Mouse (Mus musculus) heart, postnatal 0 days (tissue): ENCODE measurements around the gene Ahnak. TPM values are rescaled to one million over a fixed set of nuclear protein-coding genes. Genes with fewer than 3 reads are reported as not detected.
"Not testable (repeated sequence)": the region's sequence is repeated elsewhere in the genome, so short reads cannot be mapped to it uniquely, and the experiment has no call there.

ENCODE experiments used
- ATAC-seq: fragments of 200-750 bp; cut with Nextera tagmentation; 2 replicates; pipeline ENCODE4 v1.8.0; 2017; ENCODE audit warnings: low read depth, moderate number of reproducible peaks, moderate library complexity; ENCODE audit not compliant: insufficient read depth
- DNase-seq: peaks from one replicate; pipeline ENCODE4 v3.0.0-alpha.2; 2016; ENCODE audit warnings: low spot score
- H3K27ac ChIP-seq: fragments of 300-500 bp; sonication (generic); 2 replicates; pipeline ENCODE4 v1.5.1; 2014; ENCODE audit warnings: low read depth, mild to moderate bottlenecking
- H3K27me3 ChIP-seq: fragments of 300-500 bp; sonication (generic); 2 replicates; pipeline ENCODE4 v1.6.1; 2014; ENCODE audit warnings: low read length, mixed read lengths; ENCODE audit not compliant: control insufficient read depth, insufficient read depth
- H3K36me3 ChIP-seq: fragments of 300-500 bp; sonication (generic); replicated peaks from 2 replicates; pipeline ENCODE4 v1.6.1; 2014; ENCODE audit warnings: low read length, mixed read lengths; ENCODE audit not compliant: control insufficient read depth, insufficient read depth
- H3K4me1 ChIP-seq: fragments of 300-500 bp; sonication (generic); 2 replicates; pipeline ENCODE4 v1.6.1; 2014; ENCODE audit warnings: antibody characterized with exemption; ENCODE audit not compliant: control insufficient read depth, insufficient read depth
- H3K4me2 ChIP-seq: fragments of 300-500 bp; sonication (generic); 2 replicates; pipeline ENCODE4 v1.6.1; 2014; ENCODE audit warnings: low read depth, mild to moderate bottlenecking, low read length, moderate library complexity
- H3K4me3 ChIP-seq: fragments of 300-500 bp; sonication (generic); 2 replicates; pipeline ENCODE4 v1.5.1; 2014; ENCODE audit warnings: low read depth, low read length
- H3K9ac ChIP-seq: fragments of 300-500 bp; sonication (generic); replicated peaks from 2 replicates; pipeline ENCODE4 v1.6.1; 2014; ENCODE audit warnings: low read depth, low read length, mixed read lengths
- H3K9me3 ChIP-seq: fragments of 300-500 bp; sonication (generic); replicated peaks from 2 replicates; pipeline ENCODE4 v1.6.1; 2016; ENCODE audit warnings: low read length; ENCODE audit not compliant: control insufficient read depth
- CTCF ChIP-seq: IDR thresholded peaks from 2 replicates; pipeline ENCODE4 v1.5.1; 2016; ENCODE audit warnings: antibody characterized with exemption, control low read depth, low read depth
- EP300 ChIP-seq: IDR thresholded peaks from 2 replicates; pipeline ENCODE4 v1.6.1; 2016; ENCODE audit warnings: antibody characterized with exemption, low read depth
- WGBS: fragments of 180-500 bp; shearing (Covaris S2); extraction: QIAGEN DNeasy Blood & Tissue Kit; methylation state at CpG from one replicate; pipeline ENCODE4 v1.1.7; 2014; 5-methylcytosine and 5-hydroxymethylcytosine counted together
- polyA plus RNA-seq: library from polyadenylated mRNA; unstranded; fragments of >200 nt; fragmentation: Nextera tagmentation; extraction: Ambion mirVana; gene quantifications from 2 replicates; pipeline ENCODE4 v1.2.1, GENCODE M21; 2015
- total RNA-seq: library from RNA; depleted of rRNA; stranded (reverse); fragments of >200 nt; gene quantifications from 2 replicates; pipeline ENCODE4 v1.2.3, GENCODE M21; 2014; ENCODE audit warnings: low replicate concordance

The Ahnak gene
- total and polyA plus RNA-seq, 2 experiments from 2014 or later, result 56.8 to 122 TPM

GRCm38 (mm10) chr19:9044291-9044690 lies 55.2 kb downstream of the Ahnak start:
- no peak for ATAC-seq
- DNase-seq, result no peak
- Histone ChIP-seq H3K27me3 (no peaks in the 10 kb centered on the region), H3K4me3 (no peak overlapping the region), H3K4me1 (peaks cover 14% of the 10 kb centered on the region), H3K4me2 (no peak overlapping the region), H3K27ac (no peak overlapping the region), H3K9ac (no peak overlapping the region), H3K36me3 (no peaks in the 10 kb centered on the region), H3K9me3 (no peaks in the 10 kb centered on the region)
- WGBS, result 42% methylated on average over 4 of the region's 4 CpGs
- TF ChIP-seq EP300 (no peak), CTCF (no peak)

- peak overlapping the region; percentile 40; the same call in 1 of the 2 replicates for H3K9ac ChIP-seq
- no peak overlapping the region for H3K4me3 ChIP-seq
- H3K9me3 ChIP-seq, result no peaks in the 10 kb centered on the region
- H3K4me2 ChIP-seq, result no peak overlapping the region
- no peaks in the 10 kb centered on the region for H3K27me3 ChIP-seq
- TF ChIP-seq EP300, result no peak
- no peak for TF ChIP-seq CTCF
- 55% methylated on average over 7 of the region's 7 CpGs for WGBS
- H3K36me3 ChIP-seq, result no peaks in the 10 kb centered on the region
- no peak for ATAC-seq
- peak overlapping the region; percentile 65 for H3K27ac ChIP-seq
- no peak for DNase-seq
- H3K4me1 ChIP-seq, result peaks cover 15% of the 10 kb centered on the region
Measured at GRCm38 (mm10) chr19:9047207-9047945, 58.3 kb downstream of the Ahnak start.

GRCm38 (mm10) chr19:9047946-9048387 lies 58.9 kb downstream of the Ahnak start:
- no peaks in the 10 kb centered on the region for H3K9me3 ChIP-seq
- H3K4me3 ChIP-seq, result no peak overlapping the region
- H3K27ac ChIP-seq, result peak overlapping the region; percentile 65
- H3K9ac ChIP-seq, result peak overlapping the region; percentile 40; the same call in 1 of the 2 replicates
- TF ChIP-seq EP300 (no peak), CTCF (no peak)
- peak; percentile 46 for DNase-seq
- H3K4me2 ChIP-seq, result no peak overlapping the region
- no peaks in the 10 kb centered on the region for H3K27me3 ChIP-seq
- WGBS, result 5% methylated on average over 1 of the region's 1 CpGs
- H3K36me3 ChIP-seq, result no peaks in the 10 kb centered on the region
- ATAC-seq, result peak; percentile 65; the same call in 1 of the 2 replicates
- peaks cover 21% of the 10 kb centered on the region for H3K4me1 ChIP-seq

GRCm38 (mm10) chr19:9048981-9049687 lies 60.0 kb downstream of the Ahnak start:
- ATAC-seq, result no peak
- H3K9me3 ChIP-seq, result no peaks in the 10 kb centered on the region
- no peak overlapping the region for H3K9ac ChIP-seq
- no peaks in the 10 kb centered on the region for H3K27me3 ChIP-seq
- no peak for DNase-seq
- no peak overlapping the region for H3K27ac ChIP-seq
- peaks cover 26% of the 10 kb centered on the region for H3K4me1 ChIP-seq
- WGBS, result 97% methylated on average over 4 of the region's 4 CpGs
- no peaks in the 10 kb centered on the region for H3K36me3 ChIP-seq
- TF ChIP-seq EP300 (no peak), CTCF (no peak)
- H3K4me2 ChIP-seq, result no peak overlapping the region
- H3K4me3 ChIP-seq, result no peak overlapping the region

GRCm38 (mm10) chr19:9050294-9051229 lies 61.5 kb downstream of the Ahnak start:
- ATAC-seq (no peak), DNase-seq (no peak)
- no peak for TF ChIP-seq EP300
- TF ChIP-seq CTCF, result no peak
- 56% methylated on average over 9 of the region's 9 CpGs for WGBS
- H3K36me3 ChIP-seq, result no peaks in the 10 kb centered on the region
- no peaks in the 10 kb centered on the region for H3K27me3 ChIP-seq
- no peak overlapping the region for H3K4me3 ChIP-seq
- peaks cover 26% of the 10 kb centered on the region for H3K4me1 ChIP-seq
- no peak overlapping the region for H3K9ac ChIP-seq
- no peak overlapping the region for H3K27ac ChIP-seq
- no peak overlapping the region for H3K4me2 ChIP-seq
- H3K9me3 ChIP-seq, result no peaks in the 10 kb centered on the region

- DNase-seq, H3K4me3 ChIP-seq, H3K27ac ChIP-seq, H3K9me3 ChIP-seq, H3K36me3 ChIP-seq, ATAC-seq, H3K4me2 ChIP-seq, H3K9ac ChIP-seq, H3K27me3 ChIP-seq: not testable (repeated sequence)
- H3K4me1 ChIP-seq, result peaks cover 24% of the 10 kb centered on the region
- WGBS, result 91% methylated on average over 4 of the region's 4 CpGs
Measured at GRCm38 (mm10) chr19:9051985-9052384, 62.9 kb downstream of the Ahnak start.
